Mouse (Mus musculus) limb, embryonic 14.5 days (tissue): Measurements from ENCODE around the gene Gm20532. TPM values are rescaled to one million over a fixed set of nuclear protein-coding genes. Genes with fewer than 3 reads are reported as not detected.

Source experiments
- ATAC-seq: fragments of 200-750 bp; cut with Nextera tagmentation; 2 replicates; pipeline ENCODE4 v1.8.0; 2017; ENCODE audit warnings: low read depth, moderate number of reproducible peaks, moderate TSS enrichment; ENCODE audit not compliant: low FRiP score
- DNase-seq: peaks from one replicate; pipeline ENCODE4 v3.0.0-alpha.2; 2015; ENCODE audit warnings: low spot score
- H3K27ac ChIP-seq: fragments of 300-500 bp; sonication (generic); replicated peaks from 2 replicates; pipeline ENCODE4 v1.5.1; 2014; ENCODE audit warnings: low read depth, mild to moderate bottlenecking, low read length, moderate library complexity, mixed read lengths
- H3K27me3 ChIP-seq: fragments of 300-500 bp; sonication (generic); 2 replicates; pipeline ENCODE4 v1.6.1; 2014; ENCODE audit warnings: low read length, mixed read lengths; ENCODE audit not compliant: control insufficient read depth, insufficient read depth
- H3K36me3 ChIP-seq: fragments of 300-500 bp; sonication (generic); 2 replicates; pipeline ENCODE4 v1.6.1; 2014; ENCODE audit warnings: mild to moderate bottlenecking, low read length, moderate library complexity, mixed read lengths; ENCODE audit not compliant: control insufficient read depth, insufficient read depth
- H3K4me1 ChIP-seq: fragments of 300-500 bp; sonication (generic); 2 replicates; pipeline ENCODE4 v1.6.1; 2014; ENCODE audit warnings: antibody characterized with exemption, low read length, mixed read lengths; ENCODE audit not compliant: control insufficient read depth, insufficient read depth
- H3K4me2 ChIP-seq: fragments of 300-500 bp; sonication (generic); replicated peaks from 2 replicates; pipeline ENCODE4 v1.6.1; 2014; ENCODE audit warnings: low read depth, mild to moderate bottlenecking, low read length, moderate library complexity; ENCODE audit not compliant: severe bottlenecking
- H3K4me3 ChIP-seq: fragments of 300-500 bp; sonication (generic); replicated peaks from 2 replicates; pipeline ENCODE4 v1.5.1; 2014; ENCODE audit warnings: low read length
- H3K9ac ChIP-seq: fragments of 300-500 bp; sonication (generic); 2 replicates; pipeline ENCODE4 v1.6.1; 2014; ENCODE audit warnings: mild to moderate bottlenecking, low read depth, low read length, moderate library complexity; ENCODE audit not compliant: severe bottlenecking
- H3K9me3 ChIP-seq: fragments of 300-500 bp; sonication (generic); 2 replicates; pipeline ENCODE4 v1.6.1; 2016; ENCODE audit warnings: low read length; ENCODE audit not compliant: control insufficient read depth
- POLR2A ChIP-seq: fragments of 200-500 bp; IDR thresholded peaks from 2 replicates; pipeline ENCODE4 v1.8.0; 2012; ENCODE audit warnings: inconsistent platforms, mild to moderate bottlenecking, moderate library complexity, borderline replicate concordance; ENCODE audit not compliant: insufficient read depth, insufficient read length; ENCODE audit errors: extremely low read depth
- WGBS: fragments of 180-500 bp; shearing (Covaris S2); extraction: QIAGEN DNeasy Blood & Tissue Kit; methylation state at CpG from one replicate; pipeline ENCODE4 v1.1.7; 2014; 5-methylcytosine and 5-hydroxymethylcytosine counted together
- polyA plus RNA-seq, 2 experiments: library from polyadenylated mRNA; depleted of rRNA in 1 of 2; stranded (reverse) in 1 of 2; unstranded in 1 of 2; fragments of >200 nt; fragmentation: Nextera tagmentation in 1 of 2; extraction: Ambion mirVana in 1 of 2; gene quantifications; 2 replicates each; pipeline versions ENCODE4 v1.2.1 to v1.2.3; 2012 to 2014

The Gm20532 gene
- polyA plus RNA-seq, 2 experiments: not detected

- Histone ChIP-seq H3K9ac (peak overlapping the region; percentile 12; the same call in 1 of the 2 replicates), H3K27me3 (no peaks in the 10 kb centered on the region), H3K4me1 (peaks cover 12% of the 10 kb centered on the region), H3K4me3 (no peak overlapping the region), H3K27ac (0 out of 2 replicates have a peak overlapping the region, but pooled peaks have one; percentile 8), H3K4me2 (no peak overlapping the region), H3K9me3 (no peaks in the 10 kb centered on the region), H3K36me3 (no peaks in the 10 kb centered on the region)
- DNase-seq: peak; percentile 53
- ATAC-seq: 0 out of 2 replicates have a peak, but pooled peaks have one; percentile 46
- TF ChIP-seq POLR2A: no peak
- 65% methylated on average over 12 of the region's 12 CpGs for WGBS
These were observed 13.0 kb upstream of the Gm20532 start for GRCm38 (mm10) chr2:26573396-26573795.

- H3K4me1 ChIP-seq: peaks cover 16% of the 10 kb centered on the region
- 0 out of 2 replicates have a peak overlapping the region, but pooled peaks have one; percentile 8 for H3K27ac ChIP-seq
- DNase-seq (no peak), ATAC-seq (no peak)
- no peak overlapping the region for H3K4me2 ChIP-seq
- TF ChIP-seq POLR2A: no peak
- H3K27me3 ChIP-seq: no peaks in the 10 kb centered on the region
- no peaks in the 10 kb centered on the region for H3K9me3 ChIP-seq
- no peak overlapping the region for H3K4me3 ChIP-seq
- WGBS: 31% methylated on average over 5 of the region's 5 CpGs
- peak overlapping the region; percentile 12; the same call in 1 of the 2 replicates for H3K9ac ChIP-seq
- no peaks in the 10 kb centered on the region for H3K36me3 ChIP-seq
These were observed 12.6 kb upstream of the Gm20532 start for GRCm38 (mm10) chr2:26573807-26574206.

- 72% methylated on average over 5 of the region's 5 CpGs for WGBS
- no peak overlapping the region for H3K27ac ChIP-seq
- ATAC-seq: no peak
- no peaks in the 10 kb centered on the region for H3K36me3 ChIP-seq
- H3K4me1 ChIP-seq: peaks cover 16% of the 10 kb centered on the region
- H3K4me2 ChIP-seq: no peak overlapping the region
- no peaks in the 10 kb centered on the region for H3K9me3 ChIP-seq
- DNase-seq: no peak
- TF ChIP-seq POLR2A: no peak
- H3K27me3 ChIP-seq: no peaks in the 10 kb centered on the region
- no peak overlapping the region for H3K9ac ChIP-seq
- H3K4me3 ChIP-seq: no peak overlapping the region
These were observed 11.6 kb upstream of the Gm20532 start for GRCm38 (mm10) chr2:26574862-26575261.

- H3K9me3 ChIP-seq: no peaks in the 10 kb centered on the region
- no peaks in the 10 kb centered on the region for H3K36me3 ChIP-seq
- TF ChIP-seq POLR2A: no peak
- no peaks in the 10 kb centered on the region for H3K27me3 ChIP-seq
- 96% methylated on average over 1 of the region's 1 CpGs for WGBS
- H3K4me2 ChIP-seq: no peak overlapping the region
- ATAC-seq: no peak
- no peak overlapping the region for H3K4me3 ChIP-seq
- no peak for DNase-seq
- H3K27ac ChIP-seq: no peak overlapping the region
- no peak overlapping the region for H3K9ac ChIP-seq
- H3K4me1 ChIP-seq: peaks cover 16% of the 10 kb centered on the region
These were observed 11.1 kb upstream of the Gm20532 start for GRCm38 (mm10) chr2:26575378-26575777.

GRCm38 (mm10) chr2:26575865-26576264, 10.6 kb upstream of the Gm20532 start:
- no peaks in the 10 kb centered on the region for H3K9me3 ChIP-seq
- no peak overlapping the region for H3K4me3 ChIP-seq
- ATAC-seq (no peak), DNase-seq (no peak)
- no peak overlapping the region for H3K9ac ChIP-seq
- no peaks in the 10 kb centered on the region for H3K36me3 ChIP-seq
- H3K27me3 ChIP-seq: no peaks in the 10 kb centered on the region
- WGBS: 76% methylated on average over 4 of the region's 4 CpGs
- TF ChIP-seq POLR2A: no peak
- H3K4me1 ChIP-seq: peaks cover 16% of the 10 kb centered on the region
- H3K4me2 ChIP-seq: no peak overlapping the region
- H3K27ac ChIP-seq: no peak overlapping the region

GRCm38 (mm10) chr2:26576462-26576861, 10.0 kb upstream of the Gm20532 start:
- H3K4me3 ChIP-seq: no peak overlapping the region
- H3K9me3 ChIP-seq: no peaks in the 10 kb centered on the region
- DNase-seq (no peak), ATAC-seq (no peak)
- TF ChIP-seq POLR2A: no peak
- H3K27me3 ChIP-seq: no peaks in the 10 kb centered on the region
- H3K9ac ChIP-seq: no peak overlapping the region
- H3K27ac ChIP-seq: no peak overlapping the region
- 72% methylated on average over 4 of the region's 4 CpGs for WGBS
- no peaks in the 10 kb centered on the region for H3K36me3 ChIP-seq
- no peak overlapping the region for H3K4me2 ChIP-seq
- peaks cover 16% of the 10 kb centered on the region for H3K4me1 ChIP-seq
